Mouse (Mus musculus): ENCODE data around the gene Rasgrp4. TPM values are rescaled to one million over a fixed set of nuclear protein-coding genes. Genes with fewer than 3 reads are reported as not detected.
A peak's percentile ranks its signal among the peaks of the same experiment; 100 is the strongest.
"Not testable (repeated sequence)": the region's sequence is repeated elsewhere in the genome, so short reads cannot be mapped to it uniquely, and the experiment has no call there.

The Rasgrp4 gene
- polyA plus RNA-seq, 1 experiment: 1.9 TPM

DNA sequence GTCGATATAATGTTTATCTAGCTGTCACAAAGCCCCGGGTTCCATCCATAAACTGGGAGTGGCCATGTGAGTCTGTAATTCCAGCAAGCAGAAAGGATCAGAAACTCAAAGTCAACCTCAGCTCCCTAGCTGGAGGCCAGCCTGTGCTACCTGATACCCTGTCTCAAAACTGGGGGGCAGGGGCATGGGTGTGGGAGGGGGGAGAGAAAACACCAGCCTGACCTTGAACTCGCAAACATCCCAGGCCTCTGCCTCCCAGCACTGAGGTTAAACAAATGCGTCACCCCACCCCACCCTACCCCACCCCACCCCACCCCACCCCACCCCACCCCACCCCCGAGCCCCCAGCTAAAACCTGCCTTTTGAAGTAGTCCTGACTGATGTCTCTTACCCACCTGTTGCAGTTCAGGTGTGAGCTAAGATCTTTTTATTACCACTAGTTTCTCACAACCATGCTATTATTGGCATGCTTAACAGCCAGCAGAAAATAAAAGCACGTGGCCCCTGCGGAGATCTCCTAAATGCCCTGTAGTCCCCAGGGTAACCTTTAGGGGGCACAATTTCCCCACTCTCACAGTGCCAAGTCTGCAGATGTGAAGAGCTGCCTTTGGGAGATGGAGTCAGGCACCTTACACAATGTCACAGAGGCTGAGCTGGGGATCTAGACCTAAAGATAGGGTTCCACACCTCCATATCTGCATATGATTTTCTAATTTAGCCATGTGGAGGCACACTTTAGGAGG, 8.3 kb upstream of the Rasgrp4 start:
- DNase-seq: peak; percentile 75
- H3K27me3 ChIP-seq (replicated peaks; ENCODE audit: control insufficient read depth, insufficient read depth, low read length): no peaks in the 10 kb centered on the region
- 18% methylated on average over 7 of the region's 7 CpGs for WGBS

DNA sequence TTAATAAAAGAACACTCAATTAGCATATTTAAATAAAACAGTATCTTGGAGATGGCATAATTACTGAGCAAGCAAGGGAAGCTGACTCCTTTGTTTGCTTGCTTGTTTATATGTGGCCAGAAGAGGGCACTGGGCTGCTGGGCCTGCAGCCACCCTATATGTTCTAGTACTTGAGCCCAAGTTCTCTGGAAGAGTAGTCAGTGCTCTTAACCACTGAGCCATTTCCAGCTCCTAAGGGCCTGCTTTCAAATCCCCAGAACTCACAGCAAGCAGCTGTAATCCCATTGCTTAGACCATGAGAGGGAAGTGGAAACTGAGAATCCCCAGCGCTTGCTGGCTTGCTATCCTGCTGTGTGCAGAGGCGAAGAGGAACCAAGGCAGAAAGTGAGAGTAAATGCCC, 5.9 kb upstream of the Rasgrp4 start:
- no peak overlapping the region for H3K27ac ChIP-seq (ENCODE audit: insufficient read depth, low read depth, low read length)

More for the DNA sequence above, 8.3 kb upstream of the Rasgrp4 start:
- Histone ChIP-seq H3K4me1 (ENCODE audit: control insufficient read depth, insufficient read depth, low read length) (no peaks in the 10 kb centered on the region), H3K27ac (ENCODE audit: insufficient read depth, low read depth, low read length) (no peak overlapping the region), H3K36me3 (ENCODE audit: control insufficient read depth, insufficient read depth, low read length) (no peaks in the 10 kb centered on the region), H3K4me3 (ENCODE audit: insufficient read depth, low read depth, low read length) (no peak overlapping the region)
- TF ChIP-seq POLR2A (IDR thresholded peaks at IDR 0.05; ENCODE audit: low read depth, low read length) (no peak), CTCF (conservative IDR thresholded peaks at IDR 0.05; ENCODE audit: insufficient read depth, insufficient read length, low read depth, low read length) (peak; percentile 80)

DNA sequence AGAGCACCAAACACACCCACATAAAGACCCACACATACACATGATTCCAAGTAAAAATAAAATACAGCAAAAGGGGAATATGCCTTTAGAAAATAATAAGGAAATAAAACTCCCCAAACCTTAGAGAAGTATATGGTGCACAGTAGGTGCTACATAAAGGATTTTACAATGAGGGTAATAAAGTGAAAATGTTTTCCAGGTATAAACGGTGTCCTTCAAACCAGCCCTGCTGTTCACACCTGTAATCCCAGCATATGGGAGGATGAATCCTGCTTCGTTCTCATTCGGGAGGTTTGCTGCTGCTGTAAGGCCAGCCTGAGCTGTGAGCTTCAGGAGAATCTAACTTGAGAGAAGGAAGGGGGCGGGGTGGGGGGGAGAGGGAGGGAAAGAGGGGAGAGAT, 421 bp upstream of the Rasgrp4 start:
- no peak for DNase-seq

More for the DNA sequence above, 5.9 kb upstream of the Rasgrp4 start:
- no peak for TF ChIP-seq POLR2A (IDR thresholded peaks at IDR 0.05; ENCODE audit: low read depth, low read length)
- TF ChIP-seq CTCF (conservative IDR thresholded peaks at IDR 0.05; ENCODE audit: insufficient read depth, insufficient read length, low read depth, low read length): peak; percentile 58
- Histone ChIP-seq H3K27me3 (replicated peaks; ENCODE audit: control insufficient read depth, insufficient read depth, low read length) (no peaks in the 10 kb centered on the region), H3K36me3 (ENCODE audit: control insufficient read depth, insufficient read depth, low read length) (no peaks in the 10 kb centered on the region), H3K4me3 (ENCODE audit: insufficient read depth, low read depth, low read length) (no peak overlapping the region), H3K4me1 (ENCODE audit: control insufficient read depth, insufficient read depth, low read length) (no peaks in the 10 kb centered on the region)
- WGBS: 91% methylated on average over 2 of the region's 2 CpGs
- peak; percentile 23 for DNase-seq

DNA sequence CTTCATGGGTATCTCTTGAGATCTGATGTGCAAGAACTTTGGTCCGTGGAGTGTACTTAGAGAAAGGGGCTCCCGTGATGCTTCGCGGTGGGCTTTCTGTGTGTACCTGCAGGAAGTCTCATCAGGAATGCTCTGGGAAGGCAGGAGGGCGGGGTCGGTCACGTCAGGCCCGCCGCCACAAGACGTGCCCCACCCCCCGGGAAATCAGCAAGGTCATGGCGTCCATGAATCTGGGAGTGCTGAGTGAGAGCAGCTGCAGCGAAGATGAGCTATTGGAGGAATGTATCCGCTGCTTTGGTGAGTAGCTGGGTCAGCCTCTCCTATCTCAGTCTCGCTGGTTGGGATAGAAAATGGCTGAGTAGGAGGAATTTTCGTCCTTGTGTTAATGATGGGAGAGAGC, 2.8 kb downstream of the Rasgrp4 start:
- H3K4me3 ChIP-seq (ENCODE audit: insufficient read depth, low read depth, low read length): no peak overlapping the region
- DNase-seq: no peak
- 51% methylated on average over 16 of the region's 16 CpGs for WGBS
- H3K27me3 ChIP-seq (replicated peaks; ENCODE audit: control insufficient read depth, insufficient read depth, low read length): no peaks in the 10 kb centered on the region; the same call in 1 of the 2 replicates
- no peaks in the 10 kb centered on the region for H3K36me3 ChIP-seq (ENCODE audit: control insufficient read depth, insufficient read depth, low read length)
- TF ChIP-seq POLR2A (IDR thresholded peaks at IDR 0.05; ENCODE audit: low read depth, low read length): no peak
- TF ChIP-seq CTCF (conservative IDR thresholded peaks at IDR 0.05; ENCODE audit: insufficient read depth, insufficient read length, low read depth, low read length): no peak
- H3K4me1 ChIP-seq (ENCODE audit: control insufficient read depth, insufficient read depth, low read length): no peaks in the 10 kb centered on the region
- no peak overlapping the region for H3K27ac ChIP-seq (ENCODE audit: insufficient read depth, low read depth, low read length)

More for the DNA sequence above, 421 bp upstream of the Rasgrp4 start:
- no peaks in the 10 kb centered on the region; the same call in 1 of the 2 replicates for H3K27me3 ChIP-seq (replicated peaks; ENCODE audit: control insufficient read depth, insufficient read depth, low read length)
- no peak overlapping the region for H3K27ac ChIP-seq (ENCODE audit: insufficient read depth, low read depth, low read length)
- no peaks in the 10 kb centered on the region for H3K4me1 ChIP-seq (ENCODE audit: control insufficient read depth, insufficient read depth, low read length)
- 20% methylated on average over 3 of the region's 4 CpGs for WGBS
- H3K4me3 ChIP-seq (ENCODE audit: insufficient read depth, low read depth, low read length): no peak overlapping the region
- H3K36me3 ChIP-seq (ENCODE audit: control insufficient read depth, insufficient read depth, low read length): no peaks in the 10 kb centered on the region
- no peak for TF ChIP-seq POLR2A (IDR thresholded peaks at IDR 0.05; ENCODE audit: low read depth, low read length)

DNA sequence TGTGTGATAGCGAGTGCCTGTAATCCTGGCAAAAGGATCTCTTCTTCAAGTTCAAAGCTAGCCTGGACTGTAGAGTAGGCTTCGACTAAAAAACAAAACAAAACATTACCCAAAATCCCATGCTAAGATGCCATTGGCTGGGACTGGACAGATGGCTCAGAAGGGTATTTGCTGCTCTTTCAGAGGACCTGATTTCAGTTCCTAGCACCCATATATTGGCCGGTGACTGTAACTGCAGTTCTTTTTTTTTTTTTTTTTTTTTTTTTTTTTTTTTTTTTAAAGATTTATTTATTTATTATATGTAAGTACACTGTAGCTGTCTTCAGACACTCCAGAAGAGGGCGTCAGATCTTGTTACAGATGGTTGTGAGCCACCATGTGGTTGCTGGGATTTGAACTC, 4.6 kb downstream of the Rasgrp4 start:
- H3K27me3 ChIP-seq (replicated peaks; ENCODE audit: control insufficient read depth, insufficient read depth, low read length); H3K4me3 ChIP-seq (ENCODE audit: insufficient read depth, low read depth, low read length); H3K4me1 ChIP-seq (ENCODE audit: control insufficient read depth, insufficient read depth, low read length); H3K36me3 ChIP-seq (ENCODE audit: control insufficient read depth, insufficient read depth, low read length); DNase-seq; H3K27ac ChIP-seq (ENCODE audit: insufficient read depth, low read depth, low read length): not testable (repeated sequence)
- WGBS: 93% methylated on average over 3 of the region's 4 CpGs

DNA sequence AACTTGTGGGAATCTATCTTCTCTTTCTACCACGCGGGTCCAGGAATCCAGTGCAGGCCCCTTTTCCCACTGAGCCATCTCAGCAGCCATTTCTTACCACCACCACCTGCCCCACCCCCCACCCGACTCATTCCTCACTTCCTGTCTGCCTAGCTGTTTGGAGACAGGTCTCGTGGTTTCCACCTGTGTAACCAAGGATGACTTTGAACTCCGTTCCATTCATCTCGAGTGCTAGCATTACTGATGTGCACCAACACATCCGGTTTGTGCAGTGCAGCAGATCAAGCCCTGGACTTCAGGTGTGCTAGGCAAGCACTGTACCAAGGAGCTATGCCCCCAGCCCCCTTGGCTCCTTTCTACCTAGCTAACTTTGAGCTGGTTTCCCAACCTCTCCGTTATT, 6.8 kb downstream of the Rasgrp4 start:
- no peaks in the 10 kb centered on the region for H3K4me1 ChIP-seq (ENCODE audit: control insufficient read depth, insufficient read depth, low read length)
- WGBS: 74% methylated on average over 8 of the region's 8 CpGs
- no peak overlapping the region for H3K27ac ChIP-seq (ENCODE audit: insufficient read depth, low read depth, low read length)
- no peak for DNase-seq
- no peak overlapping the region for H3K4me3 ChIP-seq (ENCODE audit: insufficient read depth, low read depth, low read length)
- no peaks in the 10 kb centered on the region for H3K27me3 ChIP-seq (replicated peaks; ENCODE audit: control insufficient read depth, insufficient read depth, low read length)
- no peak for TF ChIP-seq CTCF (conservative IDR thresholded peaks at IDR 0.05; ENCODE audit: insufficient read depth, insufficient read length, low read depth, low read length)
- no peak for TF ChIP-seq POLR2A (IDR thresholded peaks at IDR 0.05; ENCODE audit: low read depth, low read length)
- no peaks in the 10 kb centered on the region for H3K36me3 ChIP-seq (ENCODE audit: control insufficient read depth, insufficient read depth, low read length)

DNA sequence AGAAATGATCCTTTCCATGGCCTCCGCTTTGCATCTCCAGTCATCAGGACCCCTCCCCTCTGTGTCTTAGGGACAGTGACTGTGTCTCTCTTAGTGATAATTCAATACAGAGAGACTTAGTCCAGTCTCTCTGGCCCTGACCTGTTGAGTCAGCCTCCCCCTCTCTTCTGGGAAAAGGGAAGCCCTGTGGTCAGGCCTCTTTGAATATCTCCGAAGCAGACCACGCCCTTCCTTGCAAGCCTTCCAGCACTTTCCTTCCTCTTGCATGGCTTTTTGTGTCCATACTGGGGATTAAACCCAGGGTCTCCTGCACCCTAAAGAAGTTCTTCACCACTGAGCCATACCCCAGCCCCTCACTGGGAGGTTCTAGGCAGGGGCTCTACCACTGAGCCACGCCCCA, 9.4 kb downstream of the Rasgrp4 start:
- no peaks in the 10 kb centered on the region for H3K27me3 ChIP-seq (replicated peaks; ENCODE audit: control insufficient read depth, insufficient read depth, low read length)
- no peaks in the 10 kb centered on the region for H3K4me1 ChIP-seq (ENCODE audit: control insufficient read depth, insufficient read depth, low read length)
- WGBS: 83% methylated on average over 4 of the region's 4 CpGs
- TF ChIP-seq POLR2A (IDR thresholded peaks at IDR 0.05; ENCODE audit: low read depth, low read length) (no peak), CTCF (conservative IDR thresholded peaks at IDR 0.05; ENCODE audit: insufficient read depth, insufficient read length, low read depth, low read length) (no peak)
- no peak for DNase-seq
- no peaks in the 10 kb centered on the region for H3K36me3 ChIP-seq (ENCODE audit: control insufficient read depth, insufficient read depth, low read length)
- no peak overlapping the region for H3K4me3 ChIP-seq (ENCODE audit: insufficient read depth, low read depth, low read length)
- no peak overlapping the region for H3K27ac ChIP-seq (ENCODE audit: insufficient read depth, low read depth, low read length)

Measured in kidney, adult 2 months (tissue).